Mouse (Mus musculus) heart, adult 2 months (tissue): ENCODE results near the gene Spats1. TPM values are rescaled to one million over a fixed set of nuclear protein-coding genes. Genes with fewer than 3 reads are reported as not detected.
"Not testable (repeated sequence)": the region's sequence is repeated elsewhere in the genome, so short reads cannot be mapped to it uniquely, and the experiment has no call there.

Experiments
- DNase-seq, 2 experiments: peaks; one replicate each; pipeline ENCODE4 v3.0.0; 2021
- H3K27ac ChIP-seq: fragments of 200-600 bp; 2 replicates; pipeline ENCODE4 v1.8.1; 2022
- H3K27me3 ChIP-seq: fragments of 200-500 bp; 2 replicates; pipeline ENCODE4 v1.6.1; 2012; ENCODE audit warnings: mild to moderate bottlenecking, low read length, inconsistent platforms, mixed read lengths; ENCODE audit not compliant: control insufficient read depth, insufficient read depth
- H3K36me3 ChIP-seq: fragments of 200-500 bp; 2 replicates; pipeline ENCODE4 v1.6.1; 2012; ENCODE audit warnings: low read length, inconsistent platforms; ENCODE audit not compliant: control insufficient read depth, insufficient read depth
- H3K4me1 ChIP-seq: fragments of 200-500 bp; 2 replicates; pipeline ENCODE4 v1.6.1; 2011; ENCODE audit warnings: low read length; ENCODE audit not compliant: control insufficient read depth, insufficient read depth
- H3K4me3 ChIP-seq: fragments of 200-600 bp; 2 replicates; pipeline ENCODE4 v1.8.1; 2022
- H3K79me2 ChIP-seq: fragments of 200-500 bp; replicated peaks from 2 replicates; pipeline ENCODE4 v1.6.1; 2012; ENCODE audit warnings: mild to moderate bottlenecking, inconsistent platforms, low read length, moderate library complexity, mixed read lengths; ENCODE audit not compliant: control insufficient read depth, insufficient read depth
- H3K9ac ChIP-seq: fragments of 200-500 bp; 2 replicates; pipeline ENCODE4 v1.6.1; 2012; ENCODE audit warnings: low read depth, mild to moderate bottlenecking, control low read depth, inconsistent platforms, low read length, mixed read lengths
- CTCF ChIP-seq: fragments of 200-600 bp; IDR thresholded peaks from 2 replicates; pipeline ENCODE4 v1.8.1; 2022; ENCODE audit warnings: antibody characterized with exemption, mild to moderate bottlenecking, moderate library complexity
- EP300 ChIP-seq: fragments of 200-500 bp; IDR thresholded peaks from 2 replicates; pipeline ENCODE4 v1.6.1; 2011; ENCODE audit warnings: low read depth, low read length, control low read depth; ENCODE audit not compliant: insufficient read depth
- POLR2A ChIP-seq: fragments of 200-500 bp; IDR thresholded peaks from 2 replicates; pipeline ENCODE4 v1.6.1; 2011; ENCODE audit warnings: mild to moderate bottlenecking, low read depth, low read length, control low read depth; ENCODE audit not compliant: insufficient read depth
- WGBS: fragments of 180-500 bp; shearing (Covaris S2); methylation state at CpG from one replicate; pipeline ENCODE4 v1.1.7; 2018; 5-methylcytosine and 5-hydroxymethylcytosine counted together
- intact Hi-C: fragments of 180-260 bp; cut with DNase I; formaldehyde crosslinking; loops from one replicate; pipeline ENCODE4 v1.15.1; 2025
- polyA plus RNA-seq: library from polyadenylated mRNA; depleted of rRNA; stranded (reverse); fragments of >200 nt; gene quantifications from 2 replicates; pipeline ENCODE4 v1.2.3, GENCODE M21; 2012
- total RNA-seq, 2 experiments: library from RNA; stranded (reverse); gene quantifications; 2 replicates each; pipeline ENCODE4 v1.2.3; 2021

The Spats1 gene
- total and polyA plus RNA-seq, 3 experiments: 0.16 TPM; not detected in 2

DNA sequence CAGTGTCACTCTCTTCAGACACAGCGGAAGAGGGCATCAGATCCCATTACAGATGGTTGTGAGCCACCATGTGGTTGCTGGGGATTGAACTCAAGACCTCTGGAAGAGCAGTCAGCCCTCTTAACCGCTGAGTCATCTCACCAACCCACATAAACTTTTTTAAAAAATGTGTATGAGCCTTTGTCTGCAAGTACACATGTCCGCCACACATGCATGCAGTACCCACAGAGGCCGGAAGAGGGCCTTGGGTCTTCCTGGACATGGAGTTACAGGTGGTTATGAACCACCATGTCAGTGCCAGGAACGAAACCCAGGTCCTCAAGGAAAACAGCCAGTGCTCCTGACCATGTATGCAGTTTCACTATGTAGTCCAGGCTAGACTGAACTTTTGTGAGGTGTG lies 17.7 kb downstream of the Spats1 start:
- H3K9ac ChIP-seq: no peak overlapping the region
- intact Hi-C loops: no loop called here
- no peaks in the 10 kb centered on the region for H3K27me3 ChIP-seq
- no peaks in the 10 kb centered on the region for H3K36me3 ChIP-seq
- TF ChIP-seq CTCF (no peak), EP300 (no peak), POLR2A (no peak)
- H3K4me1 ChIP-seq: no peaks in the 10 kb centered on the region
- H3K27ac ChIP-seq: no peak overlapping the region
- WGBS: 94% methylated on average over 5 of the region's 5 CpGs
- H3K79me2 ChIP-seq: no peaks in the 10 kb centered on the region
- H3K4me3 ChIP-seq: no peak overlapping the region
- DNase-seq: no peak

DNA sequence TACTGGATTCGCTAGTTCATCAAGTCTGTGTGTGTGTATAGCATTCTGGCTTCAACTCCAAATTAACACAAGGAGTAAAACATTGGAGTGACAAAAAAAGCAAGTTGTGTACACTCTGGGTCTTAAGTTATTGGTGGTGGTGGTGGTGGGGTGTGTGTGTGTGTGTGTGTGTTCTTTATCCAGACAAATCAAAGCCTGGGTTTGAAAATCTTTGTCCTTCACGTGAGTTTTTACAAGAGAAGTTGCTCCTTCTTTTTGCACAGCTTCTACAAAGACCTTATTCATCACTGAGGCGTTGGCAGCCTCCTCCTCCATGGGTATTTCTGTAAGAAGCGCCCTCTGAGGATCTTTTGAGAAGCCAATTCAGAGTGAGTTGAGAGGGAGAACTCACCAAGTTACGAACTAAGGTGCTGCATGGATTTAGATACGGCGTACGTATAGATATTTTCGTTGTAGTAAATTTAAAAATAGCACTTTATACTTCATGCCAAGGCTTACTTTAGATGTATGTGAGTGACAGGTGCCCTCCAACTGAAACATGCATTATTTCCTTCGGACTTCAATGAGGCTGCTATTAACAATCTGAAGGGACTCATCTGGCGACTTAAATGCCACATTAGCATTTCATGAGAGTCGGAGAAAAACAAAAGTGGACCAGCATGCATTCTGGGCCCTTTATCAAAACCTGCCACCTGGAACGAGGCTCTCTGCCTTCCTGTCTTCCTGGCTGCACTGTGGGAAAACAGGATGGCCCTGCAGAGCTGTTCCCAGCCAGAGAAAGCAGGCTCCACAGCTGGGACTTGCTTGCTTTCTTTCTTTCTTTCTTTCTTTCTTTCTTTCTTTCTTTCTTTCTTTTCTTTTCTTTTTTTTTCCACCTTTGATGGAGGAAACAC lies 18.7 kb downstream of the Spats1 start:
- no peak overlapping the region for H3K9ac ChIP-seq
- no peaks in the 10 kb centered on the region for H3K79me2 ChIP-seq
- intact Hi-C loops: no loop called here
- TF ChIP-seq POLR2A (no peak), EP300 (no peak), CTCF (no peak)
- no peak for DNase-seq
- H3K4me3 ChIP-seq: no peak overlapping the region
- H3K36me3 ChIP-seq: no peaks in the 10 kb centered on the region
- no peaks in the 10 kb centered on the region for H3K4me1 ChIP-seq
- 58% methylated on average over 13 of the region's 13 CpGs for WGBS
- no peaks in the 10 kb centered on the region for H3K27me3 ChIP-seq
- H3K27ac ChIP-seq: no peak overlapping the region

DNA sequence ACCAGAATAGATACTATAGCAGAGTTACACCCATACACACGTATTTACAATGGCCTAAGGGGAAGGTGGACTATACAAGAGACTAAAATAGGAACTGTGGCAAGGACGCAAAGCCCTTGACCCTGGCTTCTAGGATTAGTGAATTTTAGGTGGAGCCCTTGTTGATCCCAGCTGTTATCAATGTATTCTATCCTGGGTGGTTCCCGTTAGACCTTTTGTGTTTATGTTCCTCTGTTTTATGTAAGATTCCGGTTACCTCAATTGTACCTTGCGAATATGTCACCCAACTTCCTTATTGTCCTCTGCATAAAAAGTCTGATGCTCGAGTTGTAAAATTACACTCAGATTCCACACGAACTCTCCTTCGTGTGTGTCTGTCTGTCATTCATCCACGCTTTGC lies 19.4 kb downstream of the Spats1 start:
- H3K36me3 ChIP-seq, H3K27me3 ChIP-seq, H3K4me1 ChIP-seq, H3K79me2 ChIP-seq, H3K4me3 ChIP-seq, intact Hi-C loops, H3K27ac ChIP-seq, DNase-seq, H3K9ac ChIP-seq: not testable (repeated sequence)
- WGBS: 77% methylated on average over 9 of the region's 9 CpGs

DNA sequence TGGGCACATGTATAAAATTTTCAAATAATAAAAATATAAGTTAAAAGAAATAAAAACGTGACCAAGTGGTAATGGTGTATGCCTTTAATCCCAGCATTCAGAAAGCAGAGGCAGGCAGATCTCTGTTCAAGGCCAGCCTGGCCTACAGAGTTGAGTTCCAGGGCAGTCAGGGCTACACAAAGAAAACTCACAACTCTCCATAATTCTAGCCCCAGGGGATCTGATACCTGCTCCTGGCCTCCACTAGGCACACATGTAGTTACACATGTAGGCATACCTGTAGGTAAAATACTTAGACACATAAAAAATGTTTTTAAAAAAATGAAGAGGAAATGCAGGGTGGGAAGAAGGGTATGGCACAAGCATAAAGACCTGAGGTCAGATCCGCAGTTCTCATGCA lies 20.4 kb downstream of the Spats1 start:
- intact Hi-C loops: no loop called here
- no peak for DNase-seq

GRCm38 (mm10) chr17:45452271-45452670 lies 22.9 kb downstream of the Spats1 start:
- Histone ChIP-seq H3K27me3 (no peaks in the 10 kb centered on the region), H3K79me2 (no peaks in the 10 kb centered on the region), H3K9ac (no peak overlapping the region), H3K4me3 (no peak overlapping the region), H3K4me1 (no peaks in the 10 kb centered on the region), H3K27ac (no peak overlapping the region), H3K36me3 (no peaks in the 10 kb centered on the region)
- intact Hi-C loops: no loop called here
- TF ChIP-seq POLR2A (no peak), CTCF (no peak), EP300 (no peak)
- DNase-seq: no peak
- 92% methylated on average over 1 of the region's 1 CpGs for WGBS

More for the DNA sequence above, 20.4 kb downstream of the Spats1 start:
- Histone ChIP-seq H3K27me3 (no peaks in the 10 kb centered on the region), H3K27ac (no peak overlapping the region), H3K4me3 (no peak overlapping the region), H3K36me3 (no peaks in the 10 kb centered on the region), H3K4me1 (no peaks in the 10 kb centered on the region), H3K79me2 (no peaks in the 10 kb centered on the region), H3K9ac (no peak overlapping the region)
- 84% methylated on average over 2 of the region's 2 CpGs for WGBS
- TF ChIP-seq EP300: no peak

DNA sequence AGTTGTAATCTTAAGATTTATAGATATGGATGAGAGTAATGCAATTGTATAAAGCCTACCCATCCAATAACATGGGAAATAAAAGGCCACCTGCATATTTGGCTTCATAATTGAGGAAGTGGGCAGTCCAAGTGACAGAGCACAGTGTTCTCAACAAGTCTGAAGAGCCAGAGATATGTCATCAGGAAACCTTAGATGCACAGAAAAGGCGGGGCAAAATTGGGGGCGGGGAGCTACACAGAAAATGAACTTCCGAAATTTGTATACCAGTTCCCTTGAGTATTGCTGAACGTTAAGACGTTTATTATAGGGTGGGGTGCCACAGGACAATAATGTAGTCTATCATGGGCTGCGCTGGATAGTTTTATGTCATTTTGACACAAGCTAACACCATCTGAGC lies 25.1 kb downstream of the Spats1 start:
- H3K4me3 ChIP-seq: no peak overlapping the region
- WGBS: 90% methylated on average over 6 of the region's 6 CpGs
- H3K79me2 ChIP-seq: no peaks in the 10 kb centered on the region
- no peaks in the 10 kb centered on the region for H3K27me3 ChIP-seq
- H3K27ac ChIP-seq: no peak overlapping the region
- no peaks in the 10 kb centered on the region; the same call in 1 of the 2 replicates for H3K4me1 ChIP-seq
- H3K9ac ChIP-seq: no peak overlapping the region
- DNase-seq: no peak
- H3K36me3 ChIP-seq: no peaks in the 10 kb centered on the region
- TF ChIP-seq EP300 (no peak), CTCF (no peak), POLR2A (no peak)
- intact Hi-C loops: no loop called here
